17 mouse cellular contexts compared by ENCODE assay signal in the genomic region with DNA sequence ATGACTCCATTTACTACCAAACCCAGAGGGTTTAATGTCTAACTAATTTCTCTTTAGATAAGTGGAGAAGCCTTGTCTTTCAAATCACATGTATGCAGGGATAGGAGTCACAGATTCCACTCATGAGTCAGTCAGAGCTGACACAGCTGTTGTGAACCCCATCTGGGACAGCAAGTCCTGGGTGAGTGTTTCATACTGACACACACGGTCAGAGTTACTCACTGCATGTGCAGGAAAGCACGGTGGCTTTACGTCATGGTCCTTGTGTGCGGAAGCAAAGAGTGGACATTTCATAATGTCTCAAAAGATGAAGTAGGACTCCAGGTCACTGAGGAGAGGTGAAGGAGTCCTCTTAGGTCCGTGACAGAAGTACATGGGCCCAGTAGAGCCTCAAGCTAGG. TPM values are rescaled to one million over a fixed set of nuclear protein-coding genes. Genes with fewer than 3 reads are reported as not detected.
DNase-seq lines count a peak whose midpoint lies in the region; ATAC-seq and TF ChIP-seq lines count a peak whose summit lies in the region.
"Had no signal": no experiment of that assay in that cellular context is flagged by ENCODE, and none has a peak within 500 bp of the region (broad histone marks: within the 10 kb centered on the region; RNA-seq: fewer than 3 reads in every experiment).

No protein-coding gene starts in this region.

- no peak for TF ChIP-seq CTCF in intestine, postnatal 0 days (IDR thresholded peaks at IDR 0.05; ENCODE audit: low read depth)

- 68% methylated on average over 5 of the region's 5 CpGs for WGBS in intestine, embryonic 14.5 days
- 67% methylated on average over 5 of the region's 5 CpGs for WGBS in intestine, postnatal 0 days
- WGBS in heart, embryonic 10.5 days: 76% methylated on average over 5 of the region's 5 CpGs
- WGBS in midbrain, embryonic 15.5 days: 90% methylated on average over 5 of the region's 5 CpGs

- no peak overlapping the region for H3K9ac ChIP-seq in intestine, embryonic 14.5 days (ENCODE audit: low read length)
- H3K9ac ChIP-seq in intestine, postnatal 0 days (ENCODE audit: low read depth, low read length): no peak overlapping the region
- H3K9ac ChIP-seq in midbrain, embryonic 15.5 days: no peak overlapping the region
- H3K9ac ChIP-seq: embryonic facial prominence, embryonic 13.5 days; forebrain, embryonic 13.5 days; heart, embryonic 13.5 days; liver, embryonic 14.5 days had no signal

- no peak overlapping the region for H3K27ac ChIP-seq in intestine, embryonic 14.5 days (ENCODE audit: low read depth)
- H3K27ac ChIP-seq in intestine, postnatal 0 days (ENCODE audit: low read depth, low read length): no peak overlapping the region
- H3K27ac ChIP-seq in heart, embryonic 10.5 days: peak overlapping the region; percentile 13; the same call in 1 of the 2 replicates
- no peak overlapping the region for H3K27ac ChIP-seq in midbrain, embryonic 15.5 days
- H3K27ac ChIP-seq: embryonic facial prominence, embryonic 13.5 days; forebrain, embryonic 13.5 days; heart, embryonic 13.5 days; left cerebral cortex, adult 2 months; liver, embryonic 14.5 days had no signal

- H3K9me3 ChIP-seq in intestine, embryonic 14.5 days (ENCODE audit: control insufficient read depth, low read length): no peaks in the 10 kb centered on the region
- H3K9me3 ChIP-seq in intestine, postnatal 0 days (ENCODE audit: control insufficient read depth): no peaks in the 10 kb centered on the region
- no peaks in the 10 kb centered on the region for H3K9me3 ChIP-seq in heart, embryonic 10.5 days
- no peaks in the 10 kb centered on the region for H3K9me3 ChIP-seq in midbrain, embryonic 15.5 days
- H3K9me3 ChIP-seq: embryonic facial prominence, embryonic 13.5 days; forebrain, embryonic 13.5 days; heart, embryonic 13.5 days had no signal

- DNase-seq in intestine, embryonic 14.5 days (ENCODE audit: low spot score): peak; percentile 38
- DNase-seq in brain, adult 2 months (ENCODE audit: low read depth, low spot score): peak; percentile 10
- no peak for DNase-seq in heart, embryonic 10.5 days (ENCODE audit: low spot score)
- DNase-seq in kidney, adult 18-20 months: no peak
- DNase-seq: cerebellum, postnatal 10 days; kidney, postnatal 36 days; right cerebral cortex, adult 18-20 months; thymus, postnatal 14 days had no signal

- no peaks in the 10 kb centered on the region for H3K36me3 ChIP-seq in intestine, embryonic 14.5 days (ENCODE audit: control insufficient read depth, insufficient read depth, low read length)
- no peaks in the 10 kb centered on the region for H3K36me3 ChIP-seq in intestine, postnatal 0 days (ENCODE audit: control insufficient read depth, insufficient read depth)
- no peaks in the 10 kb centered on the region for H3K36me3 ChIP-seq in heart, embryonic 10.5 days
- no peaks in the 10 kb centered on the region for H3K36me3 ChIP-seq in midbrain, embryonic 15.5 days (replicated peaks)
- H3K36me3 ChIP-seq: embryonic facial prominence, embryonic 13.5 days; heart, embryonic 13.5 days had no signal

- no peak overlapping the region for H3K4me2 ChIP-seq in intestine, embryonic 14.5 days (ENCODE audit: low read length)
- H3K4me2 ChIP-seq in intestine, postnatal 0 days (replicated peaks; ENCODE audit: low read depth): no peak overlapping the region
- no peak overlapping the region for H3K4me2 ChIP-seq in midbrain, embryonic 15.5 days
- H3K4me2 ChIP-seq: embryonic facial prominence, embryonic 13.5 days; forebrain, embryonic 13.5 days; heart, embryonic 13.5 days had no signal

- no peak overlapping the region for H3K4me3 ChIP-seq in intestine, embryonic 14.5 days (ENCODE audit: low read depth, low read length)
- no peak overlapping the region for H3K4me3 ChIP-seq in intestine, postnatal 0 days (ENCODE audit: low read depth, low read length)
- H3K4me3 ChIP-seq in heart, embryonic 10.5 days: no peak overlapping the region
- H3K4me3 ChIP-seq in midbrain, embryonic 15.5 days: no peak overlapping the region
- H3K4me3 ChIP-seq: embryonic facial prominence, embryonic 13.5 days; forebrain, embryonic 13.5 days; heart, embryonic 13.5 days; left cerebral cortex, adult 2 months had no signal

- ATAC-seq in intestine, embryonic 14.5 days (replicated peaks; ENCODE audit: low FRiP score, low TSS enrichment, low read depth): no peak
- no peak for ATAC-seq in intestine, postnatal 0 days
- peak; percentile 89 for ATAC-seq in monocyte, adult 5-6 weeks (replicated peaks; ENCODE audit: insufficient number of reproducible peaks, low FRiP score, low TSS enrichment, poor library complexity, severe bottlenecking)
- ATAC-seq in midbrain, embryonic 15.5 days (replicated peaks): no peak
- ATAC-seq: forebrain, embryonic 13.5 days; inflammation-experienced regulatory T-cells, adult 6 months had no signal

- no peaks in the 10 kb centered on the region for H3K27me3 ChIP-seq in intestine, embryonic 14.5 days (replicated peaks; ENCODE audit: control insufficient read depth, insufficient read depth, low read length)
- no peaks in the 10 kb centered on the region for H3K27me3 ChIP-seq in intestine, postnatal 0 days (replicated peaks; ENCODE audit: control insufficient read depth, insufficient read depth, low read length)
- H3K27me3 ChIP-seq in heart, embryonic 10.5 days (ENCODE audit: insufficient read depth, poor library complexity, severe bottlenecking): no peaks in the 10 kb centered on the region
- H3K27me3 ChIP-seq in midbrain, embryonic 15.5 days (replicated peaks): no peaks in the 10 kb centered on the region
- H3K27me3 ChIP-seq: embryonic facial prominence, embryonic 13.5 days; forebrain, embryonic 13.5 days; heart, embryonic 13.5 days had no signal

- peaks cover 5% of the 10 kb centered on the region; the same call in 1 of the 2 replicates for H3K4me1 ChIP-seq in intestine, embryonic 14.5 days (replicated peaks; ENCODE audit: control insufficient read depth, insufficient read depth, low read length)
- H3K4me1 ChIP-seq in intestine, postnatal 0 days (replicated peaks; ENCODE audit: control insufficient read depth, insufficient read depth, low read length): no peaks in the 10 kb centered on the region
- H3K4me1 ChIP-seq in heart, embryonic 10.5 days: 0 out of 2 replicates have a peak, but pooled peaks cover 4% of the 10 kb centered on the region
- H3K4me1 ChIP-seq in midbrain, embryonic 15.5 days: no peaks in the 10 kb centered on the region
- H3K4me1 ChIP-seq: forebrain, embryonic 13.5 days had no signal

RNA-seq across cellular contexts. Expression of a gene that starts 3.0 kb away (rescaled TPM):
- 0.09 and 0.20 TPM in 2 replicates for polyA plus RNA-seq in intestine, embryonic 14.5 days (2014; fragmentation: Nextera tagmentation; extraction: Ambion mirVana)
- polyA plus RNA-seq in intestine, postnatal 0 days (2015; fragmentation: Nextera tagmentation; extraction: Ambion mirVana): 0.21 and 0.22 TPM in 2 replicates
- polyA plus RNA-seq in heart, embryonic 10.5 days (2016; fragmentation: Nextera tagmentation; extraction: Ambion mirVana): 0.05 TPM in 1 of 2 replicates, not detected in the other
- total RNA-seq in monocyte, adult 5-6 weeks (2017): not detected in 3 replicates
- not detected in 2 replicates for polyA plus RNA-seq in midbrain, embryonic 15.5 days (2015; fragmentation: Nextera tagmentation; extraction: Ambion mirVana)
- polyA plus RNA-seq: forebrain, embryonic 13.5 days; inflammation-experienced regulatory T-cells, adult 6 months; liver, embryonic 14.5 days had no signal

Comparison
In these comparisons a context has a peak if more than half of its experiments do, and no peak if none do; other contexts are left out.
1. DNase-seq: peak in intestine, embryonic 14.5 days (single experiment) and brain, adult 2 months (single experiment); none in heart, embryonic 10.5 days (single experiment) and kidney, adult 18-20 months (single experiment).